Mouse (Mus musculus) brain, embryonic 14.5 days (tissue): ENCODE data around the gene Cachd1. TPM values are rescaled to one million over a fixed set of nuclear protein-coding genes. Genes with fewer than 3 reads are reported as not detected.
A peak's percentile ranks its signal among the peaks of the same experiment; 100 is the strongest.

Experiments used
- DNase-seq: peaks from one replicate; pipeline ENCODE4 v3.0.0-alpha.2; 2011; ENCODE audit warnings: low read depth
- CTCF ChIP-seq: fragments of 200-500 bp; IDR thresholded peaks from 2 replicates; pipeline ENCODE4 v1.5.1; 2012; ENCODE audit warnings: inconsistent platforms, mild to moderate bottlenecking, moderate library complexity, borderline replicate concordance; ENCODE audit not compliant: insufficient read depth, insufficient read length; ENCODE audit errors: extremely low read depth
- POLR2A ChIP-seq: fragments of 200-500 bp; IDR thresholded peaks from 2 replicates; pipeline ENCODE4 v1.6.1; 2012; ENCODE audit warnings: mild to moderate bottlenecking, inconsistent platforms, borderline replicate concordance; ENCODE audit not compliant: poor library complexity, insufficient read depth, insufficient read length, severe bottlenecking; ENCODE audit errors: extremely low read depth
- polyA plus RNA-seq: library from polyadenylated mRNA; depleted of rRNA; stranded (reverse); fragments of >200 nt; gene quantifications from 2 replicates; pipeline ENCODE4 v1.2.3, GENCODE M21; 2012

Cachd1 gene
- polyA plus RNA-seq, 1 experiment = 150 TPM

DNA sequence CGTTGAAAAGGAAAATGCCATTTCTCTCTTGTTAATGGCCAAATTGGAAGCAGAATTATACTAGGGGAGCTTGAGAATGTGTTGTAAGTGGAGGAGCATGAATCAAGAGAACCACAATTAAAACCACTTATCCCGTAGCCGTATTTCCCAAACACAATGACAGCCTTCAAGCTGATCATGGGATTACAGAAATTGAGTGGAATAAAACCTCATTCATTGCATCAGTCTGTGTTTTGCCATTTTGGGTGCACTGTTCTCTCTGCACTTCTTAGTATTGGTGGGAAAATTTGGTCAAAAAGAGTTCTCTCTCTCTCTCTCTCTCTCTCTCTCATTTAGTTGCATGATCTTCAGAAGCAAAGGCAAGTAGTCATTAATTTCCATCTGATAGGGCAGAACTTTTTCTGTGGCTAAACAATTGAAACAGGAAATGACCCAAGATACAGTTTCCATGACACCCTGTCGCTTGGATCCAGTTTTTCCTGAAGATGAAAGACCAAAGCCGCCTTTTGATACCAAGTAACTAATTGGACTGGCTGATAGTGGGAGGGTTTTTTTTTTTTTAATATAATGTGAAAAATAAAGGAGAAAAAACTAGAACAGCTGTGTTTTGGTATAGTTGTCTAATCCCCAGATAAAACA lies 34.7 kb downstream of the Cachd1 start:
- no peak for TF ChIP-seq POLR2A
- TF ChIP-seq CTCF = no peak
- peak; percentile 89 for DNase-seq

DNA sequence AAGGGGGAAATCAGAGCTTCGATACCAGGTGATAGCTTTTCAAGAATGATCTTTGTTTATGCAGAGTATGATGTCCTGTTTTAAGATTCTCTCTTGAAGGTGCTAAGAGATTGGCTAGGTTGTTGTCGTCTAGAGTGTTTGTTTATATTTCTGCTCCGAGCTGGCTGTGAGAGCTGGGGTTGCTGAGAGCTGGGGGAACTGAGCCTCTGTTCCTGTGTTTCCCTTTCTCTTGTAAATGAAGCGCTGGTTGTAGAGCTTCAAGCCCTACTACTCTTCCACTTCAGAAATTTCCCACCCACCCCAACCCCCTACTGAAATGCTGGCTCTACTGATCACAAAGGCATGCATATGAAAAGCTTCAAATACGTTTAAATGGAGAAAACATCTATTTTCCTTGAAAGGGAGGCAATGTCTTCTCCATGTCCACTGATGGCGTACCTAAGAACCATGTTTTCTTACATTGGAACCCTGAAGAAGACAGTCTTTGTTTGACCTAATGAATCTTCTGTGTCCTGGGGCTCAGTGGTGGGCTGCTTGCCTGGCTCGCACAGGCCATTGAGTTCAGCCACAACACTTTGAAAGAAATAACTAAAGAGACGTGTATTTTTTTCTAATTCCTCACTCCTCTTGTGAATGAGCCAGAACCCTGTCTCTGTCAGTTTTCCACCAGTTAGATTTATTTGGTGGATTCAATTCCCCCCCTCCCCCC lies 35.5 kb downstream of the Cachd1 start:
- peak; percentile 84 for DNase-seq
- no peak for TF ChIP-seq CTCF

DNA sequence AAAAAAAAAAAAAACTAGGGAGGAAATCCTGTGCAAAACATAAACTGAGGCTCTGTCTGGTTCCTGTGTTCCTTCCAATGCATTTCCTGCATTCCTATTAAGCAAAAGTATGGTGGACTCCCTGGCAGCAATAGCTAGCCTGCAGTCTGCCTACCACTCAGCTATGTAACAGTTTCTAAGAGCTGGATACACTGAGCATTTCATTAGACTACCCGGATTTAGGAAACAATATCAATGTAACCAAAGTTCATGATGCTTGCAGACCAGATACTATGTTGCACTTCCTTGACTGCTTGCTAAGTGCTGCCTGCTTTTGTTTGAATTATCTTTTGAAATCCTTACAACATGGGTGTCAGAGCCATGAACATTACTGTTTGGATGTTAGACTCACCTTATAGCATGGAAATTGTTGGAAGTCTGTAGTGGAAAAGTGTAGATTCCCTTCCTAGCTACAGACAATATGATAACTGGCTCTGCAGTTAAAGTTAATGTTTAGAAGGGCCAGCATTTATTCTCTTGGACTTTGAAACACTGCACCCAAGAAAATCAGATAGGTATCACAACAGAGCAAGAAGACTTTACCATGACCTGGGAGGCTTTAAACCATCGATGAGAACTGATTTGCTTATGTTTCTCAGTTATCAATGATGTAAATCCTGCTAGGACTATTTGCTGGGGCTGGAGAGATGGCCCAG lies 37.4 kb downstream of the Cachd1 start:
- TF ChIP-seq POLR2A (no peak), CTCF (no peak)
- DNase-seq = no peak

DNA sequence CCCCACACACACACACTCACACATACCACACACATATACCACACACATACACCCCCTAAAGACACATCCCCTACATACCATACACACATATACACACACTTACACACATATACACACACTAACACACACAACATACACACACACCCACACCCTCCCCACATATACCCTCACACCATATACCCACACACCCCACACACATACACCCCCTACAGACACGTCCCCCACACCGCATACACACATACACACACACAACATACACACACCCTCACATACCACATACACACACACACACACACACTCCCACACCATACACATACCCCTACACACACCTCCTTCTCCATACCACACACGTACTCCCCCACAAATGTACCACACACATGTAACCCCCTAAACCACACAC lies 42.8 kb downstream of the Cachd1 start:
- no peak for TF ChIP-seq POLR2A
- DNase-seq = no peak

DNA sequence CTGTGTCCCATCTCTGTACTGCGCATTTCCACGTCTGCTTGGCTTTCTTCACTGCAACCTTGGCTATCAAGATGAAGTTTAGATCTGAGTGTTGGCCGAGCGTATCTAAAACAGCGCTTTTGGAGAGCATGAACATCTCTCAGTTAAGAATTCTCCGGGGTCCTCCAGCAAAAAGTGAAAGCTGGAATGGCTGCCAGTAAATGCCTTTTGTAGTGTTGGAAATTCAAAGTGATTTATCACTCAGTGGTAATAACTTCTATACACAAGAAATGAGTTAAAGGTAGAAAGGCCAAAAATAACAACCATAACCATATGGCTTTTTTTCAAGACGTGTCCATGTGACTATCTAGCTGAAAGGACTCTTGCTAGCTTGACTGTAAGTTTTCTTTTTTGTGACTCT lies 46.1 kb downstream of the Cachd1 start:
- DNase-seq = no peak
- TF ChIP-seq POLR2A (no peak), CTCF (no peak)

DNA sequence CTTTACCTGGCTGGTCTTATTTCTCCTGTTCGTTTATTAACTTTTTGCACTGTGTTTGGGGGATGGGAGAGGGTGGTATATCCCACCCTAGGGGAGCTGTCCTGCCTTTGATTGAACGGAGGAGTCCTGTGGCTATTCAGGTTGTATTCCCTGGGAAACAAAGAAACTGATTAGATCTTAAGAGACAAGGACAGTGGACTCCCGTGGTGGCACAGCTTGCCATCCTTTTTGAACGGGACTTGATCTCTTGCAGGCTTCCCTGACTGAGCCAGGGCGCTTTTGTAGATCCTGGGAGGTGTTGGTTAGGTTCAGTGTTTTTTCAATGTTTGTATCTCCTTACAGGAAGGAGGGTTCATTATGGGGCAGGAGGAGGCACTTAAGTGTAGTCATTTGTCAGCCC lies 50.9 kb downstream of the Cachd1 start:
- no peak for DNase-seq
- TF ChIP-seq POLR2A (no peak), CTCF (no peak)

DNA sequence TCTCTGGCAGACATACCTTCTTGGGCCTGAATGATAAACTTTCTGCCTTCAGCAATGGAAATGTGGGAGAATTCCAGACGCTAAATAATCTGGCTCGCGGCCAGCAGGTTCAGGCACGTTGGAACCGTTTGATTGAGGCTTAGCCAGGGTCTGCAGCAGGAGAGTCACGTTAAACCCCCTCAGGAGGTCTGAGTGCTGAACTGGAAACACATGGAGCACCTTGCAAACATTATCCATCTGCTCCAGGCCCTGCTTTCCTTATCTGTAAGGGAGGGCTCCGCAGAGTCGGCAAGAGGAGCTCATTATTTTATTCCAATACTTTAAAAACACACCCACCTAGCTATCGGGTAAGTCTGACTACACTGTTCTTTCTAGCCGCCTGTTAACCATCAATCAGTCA lies 52.3 kb downstream of the Cachd1 start:
- DNase-seq = peak; percentile 87
- no peak for TF ChIP-seq CTCF
- TF ChIP-seq POLR2A = no peak

DNA sequence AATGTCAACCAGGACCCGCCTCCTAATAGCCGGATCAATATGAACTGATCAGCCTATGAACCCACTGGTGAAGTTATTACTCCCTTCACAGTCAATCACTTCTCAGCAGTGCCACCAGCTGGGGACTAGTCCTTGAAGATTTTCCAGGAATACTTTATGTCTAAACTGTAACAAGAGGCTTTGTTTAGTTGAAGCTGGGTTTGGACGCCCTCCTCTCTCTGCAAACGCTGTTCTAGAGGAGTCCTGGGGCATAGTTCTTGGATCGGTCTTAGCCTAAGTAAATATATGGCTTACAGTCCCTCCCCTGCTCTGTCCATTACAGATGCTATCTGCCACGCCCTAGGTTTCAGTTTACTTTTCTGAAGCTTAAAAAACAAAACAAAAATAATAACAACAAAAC lies 60.7 kb downstream of the Cachd1 start:
- no peak for DNase-seq
- TF ChIP-seq POLR2A (no peak), CTCF (no peak)

DNA sequence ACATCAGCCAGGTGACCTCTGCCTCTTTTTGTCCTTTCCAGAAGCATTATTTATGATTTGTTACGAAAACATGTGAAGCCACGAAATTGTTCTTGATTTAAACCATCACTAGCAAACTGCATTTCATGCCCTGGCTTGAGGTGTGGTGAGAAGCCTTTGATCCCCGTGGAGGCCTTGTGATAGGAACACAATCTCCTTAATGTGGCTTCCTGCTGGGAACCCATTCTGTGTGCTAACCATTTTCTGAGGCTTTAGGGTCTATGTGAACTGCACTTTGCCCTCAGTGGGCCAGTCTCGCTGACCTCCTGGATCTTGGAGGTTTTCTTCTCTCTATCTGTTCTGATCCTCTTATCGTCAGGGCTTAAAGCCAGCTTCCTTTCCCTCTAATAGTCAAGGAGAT lies 66.2 kb downstream of the Cachd1 start:
- TF ChIP-seq CTCF (no peak), POLR2A (no peak)
- DNase-seq = no peak

DNA sequence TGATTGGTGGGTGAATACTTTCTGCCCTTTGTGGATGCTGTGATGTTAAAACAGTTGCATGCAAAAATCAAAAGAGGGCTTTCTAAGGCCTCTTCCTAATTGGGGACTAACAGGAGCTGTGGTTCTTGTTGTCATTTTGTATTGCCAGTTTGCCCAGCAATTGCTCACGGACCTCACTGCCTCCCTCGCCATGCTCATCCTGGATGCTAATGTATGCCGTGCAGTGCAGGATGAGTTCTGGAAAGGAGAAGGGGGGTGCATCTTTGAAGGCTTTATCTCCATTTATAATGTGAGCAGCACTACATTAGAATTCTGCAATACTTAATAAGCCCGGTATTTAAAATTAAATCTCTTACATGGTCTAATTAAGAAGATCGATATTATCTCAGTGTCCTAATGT lies 66.6 kb downstream of the Cachd1 start:
- TF ChIP-seq CTCF = no peak
- no peak for TF ChIP-seq POLR2A
- DNase-seq = peak; percentile 67

DNA sequence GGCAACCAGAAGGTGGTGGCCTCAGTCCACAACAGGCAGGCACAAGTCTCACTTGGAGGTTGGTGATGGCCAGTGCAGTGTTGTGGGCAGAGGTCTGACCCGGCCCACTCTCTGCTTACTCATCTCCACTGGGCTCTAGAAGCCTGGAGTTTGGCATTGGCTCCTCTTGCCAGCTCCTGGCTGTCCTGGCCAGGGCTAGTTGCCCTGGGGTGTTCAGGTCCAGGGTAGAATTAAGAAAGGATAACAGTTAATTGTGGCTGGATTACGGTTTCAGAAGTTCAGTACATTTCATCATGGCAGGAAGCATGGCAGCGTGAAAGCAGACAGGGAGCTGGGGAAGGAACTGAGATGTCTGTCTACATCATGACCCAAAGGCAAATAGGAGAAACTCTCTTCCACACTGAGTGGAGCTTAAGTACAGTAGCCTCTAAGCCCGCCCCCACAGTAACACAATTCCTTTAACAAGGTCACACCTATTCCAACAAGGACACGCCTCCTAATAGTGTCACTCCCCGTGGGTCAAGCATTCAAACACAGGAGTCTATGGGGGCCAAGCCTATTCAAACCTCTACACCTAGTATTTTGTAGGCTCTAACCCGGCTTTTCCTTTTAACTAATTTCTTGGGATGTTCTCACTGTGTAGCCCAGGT lies 74.5 kb downstream of the Cachd1 start:
- TF ChIP-seq POLR2A (no peak), CTCF (no peak)
- no peak for DNase-seq

DNA sequence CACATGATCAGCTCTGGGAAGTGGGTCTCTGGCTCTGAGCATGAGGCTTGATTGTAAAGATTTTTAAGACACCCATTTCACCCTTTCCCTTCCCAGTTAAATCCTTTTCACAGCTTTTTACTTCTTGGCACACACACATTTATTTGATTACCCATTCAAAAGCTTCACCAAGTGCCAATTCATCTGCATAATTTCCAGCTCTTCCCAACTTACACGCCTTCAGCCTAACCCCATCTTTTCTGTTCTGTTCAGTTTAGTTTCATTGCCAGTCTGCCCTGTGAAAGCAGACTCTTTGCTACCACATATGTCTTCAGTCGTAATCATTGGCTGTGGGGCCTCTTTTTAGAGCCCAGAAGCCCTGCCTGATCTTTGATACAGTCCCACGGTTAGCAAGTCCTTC lies 76.0 kb downstream of the Cachd1 start:
- peak; percentile 84 for DNase-seq
- TF ChIP-seq POLR2A (no peak), CTCF (no peak)

DNA sequence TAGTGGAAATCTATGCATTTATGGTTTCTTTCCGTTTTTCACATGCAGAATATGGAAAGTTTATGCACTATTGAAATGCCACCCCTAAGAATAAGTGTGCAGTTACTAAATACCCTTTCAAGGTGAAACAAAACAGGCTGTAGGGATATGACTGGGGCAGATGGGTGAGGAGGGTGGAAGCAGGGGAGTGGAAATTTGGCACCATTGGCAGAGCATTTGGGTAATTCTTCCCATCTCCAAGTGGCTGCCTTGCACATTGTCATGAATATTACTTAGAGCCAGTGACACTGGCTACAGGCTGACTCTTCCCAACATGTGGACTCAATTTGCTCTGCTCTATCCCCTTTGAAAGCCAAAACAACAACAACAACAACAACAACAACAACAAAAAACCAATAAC lies 77.0 kb downstream of the Cachd1 start:
- TF ChIP-seq CTCF = no peak
- no peak for TF ChIP-seq POLR2A
- DNase-seq = peak; percentile 69
